Mouse (Mus musculus) midbrain, embryonic 16.5 days (tissue): ENCODE measurements at regions not wholly inside any gene's neighbourhood (a gene's known extent, or its start where the extent isn't known, plus 50 kb on each side); places are given as distances from the start of the nearest gene placed in this dataset.

Experiments used
- ATAC-seq: fragments of 200-750 bp; cut with Nextera tagmentation; 2 replicates; pipeline ENCODE4 v1.8.0; 2017; ENCODE audit warnings: moderate TSS enrichment
- H3K27ac ChIP-seq: fragments of 300-500 bp; sonication (generic); 2 replicates; pipeline ENCODE4 v1.5.1; 2014; ENCODE audit warnings: mild to moderate bottlenecking, low read length, mixed read lengths
- H3K27me3 ChIP-seq: fragments of 300-500 bp; sonication (generic); 2 replicates; pipeline ENCODE4 v1.6.1; 2014; ENCODE audit warnings: low read depth, low read length, mixed read lengths; ENCODE audit not compliant: control insufficient read depth, insufficient read depth
- H3K36me3 ChIP-seq: fragments of 300-500 bp; sonication (generic); 2 replicates; pipeline ENCODE4 v1.6.1; 2014; ENCODE audit warnings: mild to moderate bottlenecking, low read length, moderate library complexity, mixed read lengths; ENCODE audit not compliant: control insufficient read depth, insufficient read depth
- H3K4me1 ChIP-seq: fragments of 300-500 bp; sonication (generic); 2 replicates; pipeline ENCODE4 v1.6.1; 2014; ENCODE audit warnings: mild to moderate bottlenecking, low read length, mixed read lengths; ENCODE audit not compliant: control insufficient read depth, insufficient read depth
- H3K4me2 ChIP-seq: fragments of 300-500 bp; sonication (generic); 2 replicates; pipeline ENCODE4 v1.6.1; 2014; ENCODE audit warnings: mild to moderate bottlenecking, low read length, mixed read lengths
- H3K4me3 ChIP-seq: fragments of 300-500 bp; sonication (generic); 2 replicates; pipeline ENCODE4 v1.5.1; 2014; ENCODE audit warnings: low read depth, mild to moderate bottlenecking, low read length, moderate library complexity, mixed read lengths
- H3K9ac ChIP-seq: fragments of 300-500 bp; sonication (generic); 2 replicates; pipeline ENCODE4 v1.6.1; 2014; ENCODE audit warnings: low read depth, low read length, mixed read lengths
- H3K9me3 ChIP-seq: fragments of 300-500 bp; sonication (generic); replicated peaks from 2 replicates; pipeline ENCODE4 v1.6.1; 2014; ENCODE audit warnings: mild to moderate bottlenecking, low read length, mixed read lengths; ENCODE audit not compliant: control insufficient read depth, poor library complexity, severe bottlenecking
- whole genome bisulfite sequencing: fragments of 180-500 bp; shearing (Covaris S2); extraction: QIAGEN DNeasy Blood & Tissue Kit; methylation state at CpG from one replicate; pipeline ENCODE4 v1.1.7; 2014; 5-methylcytosine and 5-hydroxymethylcytosine counted together

- H3K9me3 ChIP-seq: no peaks in the 10 kb centered on the region
- no peaks in the 10 kb centered on the region for H3K4me1 ChIP-seq
- H3K27me3 ChIP-seq: no peaks in the 10 kb centered on the region
- no peaks in the 10 kb centered on the region for H3K36me3 ChIP-seq
- 86% methylated on average over 6 of the region's 6 CpGs for WGBS
- no peak overlapping the region for H3K9ac ChIP-seq
- no peak overlapping the region for H3K4me3 ChIP-seq
- no peak overlapping the region for H3K27ac ChIP-seq
- no peak for ATAC-seq
- no peak overlapping the region for H3K4me2 ChIP-seq
Measured at GRCm38 (mm10) chr11:113113220-113113817, 331.3 kb downstream of the Sox9 start.

DNA sequence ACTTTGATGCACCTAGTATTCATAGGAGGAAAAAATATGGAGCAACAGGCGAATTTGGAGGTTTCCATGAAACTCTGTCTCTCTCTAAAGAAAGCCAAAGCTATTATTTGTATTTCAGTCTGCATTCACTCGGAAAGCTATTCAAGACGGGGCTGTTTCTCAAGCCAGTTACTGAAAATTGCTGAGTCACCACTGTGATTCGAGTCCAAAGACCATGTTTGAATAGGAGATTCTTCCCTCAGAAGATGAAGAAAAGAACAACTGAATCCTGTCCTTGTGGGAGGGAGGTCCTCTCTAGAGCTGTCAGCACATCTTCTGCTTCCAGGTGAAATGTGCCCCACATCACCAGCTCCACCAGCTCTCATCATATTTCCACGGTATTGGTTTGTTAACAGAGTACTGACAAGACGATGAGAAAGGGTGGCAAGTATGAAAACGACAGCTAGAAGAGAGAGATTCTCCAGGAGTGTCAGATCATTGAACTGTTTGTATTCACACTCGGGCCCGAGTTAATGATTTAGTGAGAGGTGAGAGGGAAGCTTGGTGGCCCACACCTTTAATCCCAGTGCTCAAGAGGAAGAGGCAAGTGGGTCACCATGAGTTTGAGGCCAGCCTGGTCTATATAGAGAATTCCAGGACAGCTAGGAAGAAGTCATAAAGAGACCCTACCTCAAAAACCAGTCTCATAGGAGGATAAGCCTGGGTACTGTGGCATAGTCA is 335.3 kb downstream of the Sox9 start:
- ATAC-seq: no peak
- 87% methylated on average over 9 of the region's 9 CpGs for WGBS
- no peaks in the 10 kb centered on the region for H3K36me3 ChIP-seq

GRCm38 (mm10) chr11:113120570-113120969 is 338.5 kb downstream of the Sox9 start:
- no peak overlapping the region for H3K4me2 ChIP-seq
- no peaks in the 10 kb centered on the region for H3K36me3 ChIP-seq
- H3K27me3 ChIP-seq: no peaks in the 10 kb centered on the region
- no peak for ATAC-seq
- H3K9me3 ChIP-seq: no peaks in the 10 kb centered on the region
- H3K9ac ChIP-seq: no peak overlapping the region
- H3K4me3 ChIP-seq: no peak overlapping the region
- 28% methylated on average over 6 of the region's 6 CpGs for WGBS
- peaks cover 19% of the 10 kb centered on the region for H3K4me1 ChIP-seq
- H3K27ac ChIP-seq: no peak overlapping the region

More for the DNA sequence above, 335.3 kb downstream of the Sox9 start:
- H3K9me3 ChIP-seq: no peaks in the 10 kb centered on the region
- H3K4me3 ChIP-seq: no peak overlapping the region
- peaks cover 18% of the 10 kb centered on the region for H3K4me1 ChIP-seq
- no peak overlapping the region for H3K9ac ChIP-seq
- H3K27ac ChIP-seq: no peak overlapping the region
- H3K4me2 ChIP-seq: no peak overlapping the region
- H3K27me3 ChIP-seq: no peaks in the 10 kb centered on the region

- WGBS: 40% methylated on average over 12 of the region's 12 CpGs
- Histone ChIP-seq H3K9ac (no peak overlapping the region), H3K27me3 (no peaks in the 10 kb centered on the region), H3K4me2 (no peak overlapping the region), H3K27ac (peak overlapping the region; percentile 28; the same call in 1 of the 2 replicates), H3K9me3 (no peaks in the 10 kb centered on the region), H3K4me3 (no peak overlapping the region), H3K4me1 (peaks cover 19% of the 10 kb centered on the region), H3K36me3 (no peaks in the 10 kb centered on the region)
- no peak for ATAC-seq
Measured at GRCm38 (mm10) chr11:113121307-113121706, 339.3 kb downstream of the Sox9 start.

DNA sequence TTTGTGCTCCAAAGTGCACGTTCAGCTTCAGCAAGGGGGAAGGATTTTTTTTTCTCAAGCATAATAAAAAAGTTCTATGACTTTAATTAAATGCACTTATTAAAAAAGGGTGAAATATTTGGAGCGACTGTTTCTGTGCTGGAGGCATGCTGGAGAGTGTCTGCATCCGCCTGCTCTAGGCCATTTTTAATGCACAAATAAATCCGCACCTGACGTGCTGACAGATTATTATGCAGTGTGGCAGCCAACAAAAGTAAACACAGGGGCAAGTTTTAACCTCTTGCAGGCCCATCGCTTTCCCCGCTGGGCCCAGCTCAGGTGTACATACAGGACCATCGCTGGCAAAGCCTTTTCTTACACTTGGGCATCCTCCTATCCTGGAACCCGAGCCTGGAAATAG is 340.1 kb downstream of the Sox9 start:
- H3K9me3 ChIP-seq: no peaks in the 10 kb centered on the region
- H3K4me1 ChIP-seq: peaks cover 19% of the 10 kb centered on the region
- H3K36me3 ChIP-seq: no peaks in the 10 kb centered on the region
- H3K27ac ChIP-seq: no peak overlapping the region
- no peak overlapping the region for H3K4me3 ChIP-seq
- H3K4me2 ChIP-seq: no peak overlapping the region
- ATAC-seq: no peak
- no peak overlapping the region for H3K9ac ChIP-seq
- 51% methylated on average over 9 of the region's 9 CpGs for WGBS
- no peaks in the 10 kb centered on the region for H3K27me3 ChIP-seq

DNA sequence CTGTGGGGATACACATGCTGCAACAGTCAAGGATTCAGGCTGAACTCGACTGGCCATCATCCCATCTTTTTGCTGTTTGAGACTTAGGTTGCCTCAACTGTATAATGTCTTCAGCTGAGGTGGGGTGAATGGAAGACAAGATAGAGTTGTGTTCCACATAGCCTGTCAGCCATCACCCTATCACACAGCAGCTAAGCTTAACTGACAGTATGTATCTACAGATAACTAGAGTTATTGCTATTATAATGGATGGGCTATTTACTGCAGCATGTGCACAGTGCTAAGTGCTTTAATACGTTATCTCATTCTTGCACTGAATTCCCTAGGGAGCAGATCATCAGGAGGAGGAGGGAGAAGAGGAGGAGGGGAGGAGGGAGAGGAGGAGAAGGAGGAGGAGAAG is 340.9 kb downstream of the Sox9 start:
- no peak for ATAC-seq
- H3K27me3 ChIP-seq: no peaks in the 10 kb centered on the region
- no peaks in the 10 kb centered on the region for H3K9me3 ChIP-seq
- no peak overlapping the region for H3K9ac ChIP-seq
- H3K4me2 ChIP-seq: no peak overlapping the region
- H3K4me3 ChIP-seq: no peak overlapping the region
- 43% methylated on average over 2 of the region's 2 CpGs for WGBS
- H3K27ac ChIP-seq: no peak overlapping the region
- peaks cover 19% of the 10 kb centered on the region for H3K4me1 ChIP-seq
- no peaks in the 10 kb centered on the region for H3K36me3 ChIP-seq

GRCm38 (mm10) chr11:113125832-113126231 is 343.8 kb downstream of the Sox9 start:
- no peak overlapping the region for H3K27ac ChIP-seq
- no peak overlapping the region for H3K4me3 ChIP-seq
- no peaks in the 10 kb centered on the region for H3K27me3 ChIP-seq
- no peak overlapping the region for H3K9ac ChIP-seq
- H3K4me2 ChIP-seq: no peak overlapping the region
- no peak for ATAC-seq
- 77% methylated on average over 7 of the region's 7 CpGs for WGBS
- H3K36me3 ChIP-seq: no peaks in the 10 kb centered on the region
- H3K4me1 ChIP-seq: peaks cover 16% of the 10 kb centered on the region
- no peaks in the 10 kb centered on the region for H3K9me3 ChIP-seq

DNA sequence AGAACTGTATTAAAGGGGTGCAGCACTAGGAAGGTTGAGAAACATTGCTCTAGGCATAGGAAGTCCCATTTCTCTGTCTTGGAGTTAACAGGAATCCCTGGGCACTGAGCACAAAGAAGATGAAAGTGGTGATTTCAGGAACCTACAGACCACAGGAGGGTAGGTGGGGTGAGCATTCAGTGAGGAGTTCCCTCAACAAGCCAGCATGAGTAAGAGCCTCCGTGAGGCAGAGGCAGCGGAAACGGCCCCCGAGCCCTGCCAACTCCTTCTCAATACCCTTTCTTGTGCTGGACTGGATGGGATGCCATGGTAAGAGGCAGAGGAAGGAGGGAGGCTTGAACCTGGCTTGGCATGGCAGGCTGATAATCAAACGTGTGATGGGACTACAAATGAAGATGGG is 347.2 kb downstream of the Sox9 start:
- ATAC-seq: no peak
- H3K27me3 ChIP-seq: no peaks in the 10 kb centered on the region
- 84% methylated on average over 5 of the region's 5 CpGs for WGBS
- no peaks in the 10 kb centered on the region for H3K4me1 ChIP-seq
- no peak overlapping the region for H3K4me3 ChIP-seq
- no peak overlapping the region for H3K27ac ChIP-seq
- H3K9me3 ChIP-seq: no peaks in the 10 kb centered on the region
- H3K9ac ChIP-seq: no peak overlapping the region
- H3K36me3 ChIP-seq: no peaks in the 10 kb centered on the region
- H3K4me2 ChIP-seq: no peak overlapping the region

- H3K27ac ChIP-seq: no peak overlapping the region
- 96% methylated on average over 7 of the region's 7 CpGs for whole genome bisulfite sequencing
- no peak overlapping the region for H3K4me3 ChIP-seq
- H3K36me3 ChIP-seq: no peaks in the 10 kb centered on the region
- no peaks in the 10 kb centered on the region for H3K9me3 ChIP-seq
- no peak overlapping the region for H3K9ac ChIP-seq
- no peak for ATAC-seq
- no peaks in the 10 kb centered on the region; the same call in 1 of the 2 replicates for H3K4me1 ChIP-seq
- H3K27me3 ChIP-seq: no peaks in the 10 kb centered on the region
- no peak overlapping the region for H3K4me2 ChIP-seq
Measured at GRCm38 (mm10) chr11:113129975-113130374, 348.0 kb downstream of the Sox9 start.
